Mouse (Mus musculus) hindbrain, postnatal 0 days (tissue): ENCODE measurements around the gene Crim1. TPM values are rescaled to one million over a fixed set of nuclear protein-coding genes. Genes with fewer than 3 reads are reported as not detected.

Experiments used
- ATAC-seq: fragments of 200-750 bp; cut with Nextera tagmentation; 2 replicates; pipeline ENCODE4 v1.8.0; 2017; ENCODE audit warnings: mild to moderate bottlenecking, moderate TSS enrichment, moderate library complexity
- DNase-seq: peaks from one replicate; pipeline ENCODE4 v3.0.0-alpha.2; 2015; ENCODE audit warnings: low spot score
- H3K27ac ChIP-seq: fragments of 300-500 bp; sonication (generic); 2 replicates; pipeline ENCODE4 v1.5.1; 2014; ENCODE audit warnings: mild to moderate bottlenecking
- H3K27me3 ChIP-seq: fragments of 300-500 bp; sonication (generic); 2 replicates; pipeline ENCODE4 v1.6.1; 2014; ENCODE audit warnings: low read length, mixed read lengths; ENCODE audit not compliant: insufficient read depth
- H3K36me3 ChIP-seq: fragments of 300-500 bp; sonication (generic); 2 replicates; pipeline ENCODE4 v1.6.1; 2014; ENCODE audit warnings: low read length, mixed read lengths; ENCODE audit not compliant: insufficient read depth
- H3K4me1 ChIP-seq: fragments of 300-500 bp; sonication (generic); 2 replicates; pipeline ENCODE4 v1.6.1; 2014; ENCODE audit warnings: antibody characterized with exemption, low read length, mixed read lengths; ENCODE audit not compliant: insufficient read depth
- H3K4me2 ChIP-seq: fragments of 300-500 bp; sonication (generic); 2 replicates; pipeline ENCODE4 v1.6.1; 2014; ENCODE audit warnings: low read depth, mild to moderate bottlenecking, low read length, moderate library complexity, mixed read lengths
- H3K4me3 ChIP-seq: fragments of 300-500 bp; sonication (generic); 2 replicates; pipeline ENCODE4 v1.5.1; 2014; ENCODE audit warnings: low read length
- H3K9ac ChIP-seq: fragments of 300-500 bp; sonication (generic); replicated peaks from 2 replicates; pipeline ENCODE4 v1.6.1; 2014; ENCODE audit warnings: mild to moderate bottlenecking, low read length, moderate library complexity, mixed read lengths
- H3K9me3 ChIP-seq: fragments of 300-500 bp; sonication (generic); 2 replicates; pipeline ENCODE4 v1.6.1; 2016; ENCODE audit warnings: low read length, mixed read lengths
- CTCF ChIP-seq: IDR thresholded peaks from 2 replicates; pipeline ENCODE4 v1.5.1; 2016; ENCODE audit warnings: antibody characterized with exemption, control low read depth, low read depth
- WGBS: fragments of 180-500 bp; shearing (Covaris S2); extraction: QIAGEN DNeasy Blood & Tissue Kit; methylation state at CpG from one replicate; pipeline ENCODE4 v1.1.7; 2014; 5-methylcytosine and 5-hydroxymethylcytosine counted together
- polyA plus RNA-seq: library from polyadenylated mRNA; unstranded; fragments of >200 nt; fragmentation: Nextera tagmentation; extraction: Ambion mirVana; gene quantifications from 2 replicates; pipeline ENCODE4 v1.2.1, GENCODE M21; 2015
- total RNA-seq: library from RNA; depleted of rRNA; stranded (reverse); fragments of >200 nt; gene quantifications from 2 replicates; pipeline ENCODE4 v1.2.3, GENCODE M21; 2014

Gene Crim1
- total and polyA plus RNA-seq, 2 experiments from 2014 or later, result 14.6 to 143 TPM

DNA sequence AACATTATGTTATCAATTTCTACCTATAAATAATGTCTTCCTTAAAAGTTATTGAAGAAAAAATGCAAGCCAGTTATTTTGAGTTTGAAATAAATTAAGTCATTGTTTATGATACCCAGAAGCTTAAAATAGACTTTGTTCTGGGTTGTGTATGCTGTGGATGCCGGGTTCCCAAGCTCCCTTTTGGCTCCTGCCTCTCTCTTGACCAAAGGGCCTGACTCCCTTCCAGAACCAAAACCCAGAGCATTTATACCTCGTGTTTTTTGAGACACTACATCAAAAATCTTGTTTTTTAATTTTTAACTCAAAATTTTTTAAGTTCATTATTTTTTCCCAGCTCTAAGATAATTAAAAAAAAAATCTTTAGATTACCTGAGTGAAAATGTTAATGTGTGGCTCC is 87.3 kb downstream of the Crim1 start:
- H3K9me3 ChIP-seq, result no peaks in the 10 kb centered on the region
- no peak overlapping the region for H3K4me3 ChIP-seq
- no peak overlapping the region for H3K4me2 ChIP-seq
- H3K27me3 ChIP-seq, result no peaks in the 10 kb centered on the region
- no peak for TF ChIP-seq CTCF
- DNase-seq, result no peak
- no peak overlapping the region for H3K27ac ChIP-seq
- WGBS, result 82% methylated on average over 2 of the region's 2 CpGs
- H3K4me1 ChIP-seq, result no peaks in the 10 kb centered on the region
- no peak overlapping the region for H3K9ac ChIP-seq
- H3K36me3 ChIP-seq, result no peaks in the 10 kb centered on the region
- no peak for ATAC-seq

- TF ChIP-seq CTCF, result no peak
Measured at GRCm38 (mm10) chr17:78290153-78290876, 90.3 kb downstream of the Crim1 start.

DNA sequence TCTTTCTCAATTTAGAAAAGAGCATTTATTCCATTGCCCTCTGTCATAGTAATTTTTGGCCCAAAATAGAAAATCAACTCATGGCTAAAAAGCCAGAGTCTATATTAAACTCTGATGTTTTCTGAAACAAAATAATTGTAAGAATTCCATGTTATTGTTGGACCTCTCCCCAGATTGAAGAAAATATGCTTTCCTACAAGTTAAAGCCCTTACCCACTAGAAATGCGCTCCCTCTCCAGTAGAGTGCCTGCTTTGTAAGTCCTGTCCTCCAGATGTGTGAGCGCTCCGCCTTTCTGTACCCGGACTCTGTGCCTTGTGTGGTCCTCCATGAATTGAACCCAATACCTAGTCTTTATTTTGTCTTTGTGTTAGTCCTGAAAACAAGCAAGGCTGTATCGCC is 91.0 kb downstream of the Crim1 start:
- no peaks in the 10 kb centered on the region for H3K27me3 ChIP-seq
- DNase-seq (no peak), ATAC-seq (no peak)
- no peak overlapping the region for H3K4me2 ChIP-seq
- H3K27ac ChIP-seq, result no peak overlapping the region
- no peaks in the 10 kb centered on the region for H3K4me1 ChIP-seq
- H3K9me3 ChIP-seq, result no peaks in the 10 kb centered on the region
- H3K4me3 ChIP-seq, result no peak overlapping the region
- H3K36me3 ChIP-seq, result no peaks in the 10 kb centered on the region
- 94% methylated on average over 5 of the region's 5 CpGs for WGBS
- H3K9ac ChIP-seq, result no peak overlapping the region
- no peak for TF ChIP-seq CTCF

More at GRCm38 (mm10) chr17:78290153-78290876, 90.3 kb downstream of the Crim1 start:
- no peaks in the 10 kb centered on the region for H3K27me3 ChIP-seq
- no peak overlapping the region for H3K4me3 ChIP-seq
- WGBS, result 87% methylated on average over 6 of the region's 6 CpGs
- ATAC-seq (no peak), DNase-seq (no peak)
- H3K9me3 ChIP-seq, result no peaks in the 10 kb centered on the region
- no peak overlapping the region for H3K9ac ChIP-seq
- no peak overlapping the region for H3K4me2 ChIP-seq
- H3K27ac ChIP-seq, result no peak overlapping the region
- no peaks in the 10 kb centered on the region for H3K36me3 ChIP-seq
- no peaks in the 10 kb centered on the region for H3K4me1 ChIP-seq

DNA sequence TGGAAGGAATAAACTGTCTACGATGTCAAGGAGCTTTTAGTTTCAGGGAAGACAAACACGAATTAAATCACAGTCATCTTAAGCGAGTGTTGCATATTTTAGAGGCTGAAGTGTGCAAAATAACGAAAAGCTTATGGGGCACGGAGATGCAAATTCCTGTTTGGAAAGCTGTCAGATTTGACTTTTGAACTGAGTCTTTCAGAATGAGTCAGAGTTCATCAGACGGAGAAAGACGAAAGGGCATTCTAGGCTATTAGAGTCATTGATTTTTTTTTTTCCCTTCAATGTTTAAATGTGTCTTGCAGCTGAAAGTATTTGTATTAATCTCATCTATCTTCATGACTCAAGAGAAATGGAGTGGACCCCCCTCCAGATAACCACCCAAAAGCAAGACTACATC is 92.3 kb downstream of the Crim1 start:
- Histone ChIP-seq H3K4me2 (no peak overlapping the region), H3K9ac (no peak overlapping the region), H3K36me3 (no peaks in the 10 kb centered on the region), H3K27me3 (no peaks in the 10 kb centered on the region), H3K4me3 (no peak overlapping the region), H3K9me3 (no peaks in the 10 kb centered on the region), H3K4me1 (no peaks in the 10 kb centered on the region), H3K27ac (no peak overlapping the region)
- 84% methylated on average over 7 of the region's 7 CpGs for WGBS
- ATAC-seq, result no peak
- TF ChIP-seq CTCF, result no peak
- no peak for DNase-seq

- WGBS, result 92% methylated on average over 10 of the region's 10 CpGs
- no peak overlapping the region for H3K9ac ChIP-seq
Measured at GRCm38 (mm10) chr17:78292827-78293488, 92.9 kb downstream of the Crim1 start.

GRCm38 (mm10) chr17:78295979-78296378 is 95.9 kb downstream of the Crim1 start:
- H3K4me1 ChIP-seq, result no peaks in the 10 kb centered on the region
- no peaks in the 10 kb centered on the region for H3K9me3 ChIP-seq
- WGBS, result 86% methylated on average over 7 of the region's 7 CpGs
- no peak for TF ChIP-seq CTCF
- no peaks in the 10 kb centered on the region for H3K36me3 ChIP-seq
- no peak overlapping the region for H3K4me2 ChIP-seq
- H3K4me3 ChIP-seq, result no peak overlapping the region
- DNase-seq (no peak), ATAC-seq (no peak)
- no peaks in the 10 kb centered on the region for H3K27me3 ChIP-seq
- H3K27ac ChIP-seq, result no peak overlapping the region
- no peak overlapping the region for H3K9ac ChIP-seq

More at GRCm38 (mm10) chr17:78292827-78293488, 92.9 kb downstream of the Crim1 start:
- no peaks in the 10 kb centered on the region for H3K4me1 ChIP-seq
- no peak overlapping the region for H3K4me3 ChIP-seq
- no peaks in the 10 kb centered on the region for H3K27me3 ChIP-seq
- no peak overlapping the region for H3K27ac ChIP-seq
- no peaks in the 10 kb centered on the region for H3K36me3 ChIP-seq
- no peak for TF ChIP-seq CTCF
- H3K9me3 ChIP-seq, result no peaks in the 10 kb centered on the region
- ATAC-seq (no peak), DNase-seq (no peak)
- H3K4me2 ChIP-seq, result no peak overlapping the region

GRCm38 (mm10) chr17:78298140-78298539 is 98.1 kb downstream of the Crim1 start:
- peak; percentile 39 for TF ChIP-seq CTCF
- Histone ChIP-seq H3K27ac (no peak overlapping the region), H3K27me3 (no peaks in the 10 kb centered on the region), H3K4me2 (no peak overlapping the region), H3K4me1 (no peaks in the 10 kb centered on the region), H3K9me3 (no peaks in the 10 kb centered on the region), H3K36me3 (no peaks in the 10 kb centered on the region), H3K4me3 (no peak overlapping the region), H3K9ac (no peak overlapping the region)
- 79% methylated on average over 5 of the region's 5 CpGs for WGBS
- DNase-seq, result peak; percentile 49
- ATAC-seq, result peak; percentile 76
